Mouse (Mus musculus): ENCODE data around the gene Knl1.

DNA sequence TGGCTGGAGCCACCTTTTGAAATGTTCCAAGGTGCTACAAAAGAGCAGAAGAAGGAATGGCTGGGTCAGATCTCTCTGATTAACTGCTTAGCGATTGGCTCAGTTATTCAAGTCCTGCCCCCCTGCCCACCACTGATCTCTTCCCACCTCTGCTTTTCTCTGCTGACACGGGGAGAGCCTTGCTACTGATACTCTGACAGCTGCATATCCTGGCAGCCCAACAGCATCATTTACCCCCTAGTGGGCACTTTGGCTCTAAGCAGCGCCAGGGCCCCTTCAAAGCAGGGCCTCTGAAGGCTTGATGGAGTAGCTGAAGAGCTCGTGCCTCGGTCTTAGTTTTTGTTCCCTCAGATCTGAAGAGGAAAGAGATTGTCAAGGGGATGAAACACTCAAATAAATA is 27.8 kb upstream of the Knl1 start:
- TF ChIP-seq CTCF (IDR thresholded peaks at IDR 0.05; ENCODE audit: control insufficient read depth, insufficient read depth, low read length): no peak
- TF ChIP-seq POLR2A (IDR thresholded peaks at IDR 0.05; ENCODE audit: borderline replicate concordance, control insufficient read depth, low read depth, low read length): no peak

Data from bone marrow, adult 2 months (tissue).